Comparison of ENCODE assay signal across 34 mouse cellular contexts in the genomic region with DNA sequence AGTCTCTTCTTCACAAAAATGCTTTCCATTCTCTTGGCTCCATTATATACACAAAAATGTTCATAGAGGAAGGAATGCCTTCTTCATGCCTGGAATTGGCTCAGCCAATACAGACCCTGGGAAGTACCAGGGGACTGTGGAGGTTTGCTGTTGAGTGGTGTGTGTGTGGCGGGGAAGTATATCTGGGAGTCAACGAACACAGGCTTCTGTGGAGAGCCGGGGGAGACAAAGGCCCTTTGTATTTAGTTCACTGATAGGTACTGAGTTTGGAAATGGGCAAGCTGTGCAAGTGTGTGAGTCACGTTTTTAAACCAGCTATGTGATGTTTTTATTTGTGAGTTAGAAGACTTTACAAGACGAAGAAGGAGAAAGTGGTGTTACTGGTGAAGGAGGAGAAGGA.
DNase-seq lines count a peak whose midpoint lies in the region; ATAC-seq lines count a peak whose summit lies in the region.
"Had no signal": no experiment of that assay in that cellular context is flagged by ENCODE, and none has a peak within 500 bp of the region (broad histone marks: within the 10 kb centered on the region; RNA-seq: fewer than 3 reads in every experiment).

No protein-coding gene starts in this region.

- H3K4me3 ChIP-seq in hindbrain, embryonic 14.5 days (replicated peaks; ENCODE audit: low read length) = no peak overlapping the region
- H3K4me3 ChIP-seq in hindbrain, embryonic 16.5 days (ENCODE audit: low read length) = no peak overlapping the region
- H3K4me3 ChIP-seq in lung, embryonic 16.5 days (ENCODE audit: low read length) = no peak overlapping the region
- H3K4me3 ChIP-seq: erythroblast, embryonic 14.5 days; forebrain, embryonic 12.5 days; heart, embryonic 10.5 days; heart, embryonic 15.5 days; intestine, embryonic 15.5 days; limb, embryonic 13.5 days; midbrain, embryonic 12.5 days; myocyte; neural tube, embryonic 12.5 days; stomach, embryonic 15.5 days had no signal

- ATAC-seq in hindbrain, embryonic 14.5 days (ENCODE audit: low FRiP score) = no peak
- no peak for ATAC-seq in hindbrain, embryonic 16.5 days
- ATAC-seq in lung, embryonic 16.5 days (ENCODE audit: low read depth) = peak; percentile 70; the same call in 1 of the 2 replicates
- ATAC-seq: forebrain, postnatal 0 days; hindbrain, postnatal 0 days; intestine, embryonic 15.5 days; Patski had no signal

- no peaks in the 10 kb centered on the region for H3K27me3 ChIP-seq in hindbrain, embryonic 14.5 days (ENCODE audit: control insufficient read depth, insufficient read depth, low read length)
- H3K27me3 ChIP-seq in hindbrain, embryonic 16.5 days (replicated peaks; ENCODE audit: control insufficient read depth, insufficient read depth, low read length) = no peaks in the 10 kb centered on the region
- H3K27me3 ChIP-seq in lung, embryonic 16.5 days (ENCODE audit: control insufficient read depth, insufficient read depth, low read depth, low read length) = no peaks in the 10 kb centered on the region
- H3K27me3 ChIP-seq: CH12.LX; forebrain, embryonic 12.5 days; heart, embryonic 15.5 days; intestine, embryonic 15.5 days; limb, embryonic 13.5 days; midbrain, embryonic 12.5 days; neural tube, embryonic 12.5 days; Patski; stomach, embryonic 15.5 days had no signal

- 0 out of 2 replicates have a peak overlapping the region, but pooled peaks have one; percentile 38 for H3K27ac ChIP-seq in hindbrain, embryonic 14.5 days
- no peak overlapping the region for H3K27ac ChIP-seq in hindbrain, embryonic 16.5 days (ENCODE audit: low read depth, low read length)
- H3K27ac ChIP-seq in lung, embryonic 16.5 days (ENCODE audit: low read length) = peak overlapping the region; percentile 29; the same call in 1 of the 2 replicates
- H3K27ac ChIP-seq: forebrain, embryonic 12.5 days; heart, embryonic 10.5 days; heart, embryonic 15.5 days; hindbrain, postnatal 0 days; intestine, embryonic 15.5 days; limb, embryonic 13.5 days; midbrain, embryonic 12.5 days; neural tube, embryonic 12.5 days; stomach, embryonic 15.5 days had no signal

- no peaks in the 10 kb centered on the region for H3K36me3 ChIP-seq in hindbrain, embryonic 14.5 days (replicated peaks; ENCODE audit: control insufficient read depth, insufficient read depth)
- no peaks in the 10 kb centered on the region for H3K36me3 ChIP-seq in hindbrain, embryonic 16.5 days (ENCODE audit: control insufficient read depth, insufficient read depth, low read length)
- no peaks in the 10 kb centered on the region for H3K36me3 ChIP-seq in lung, embryonic 16.5 days (ENCODE audit: control insufficient read depth, insufficient read depth, low read length)
- H3K36me3 ChIP-seq: forebrain, embryonic 12.5 days; heart, embryonic 10.5 days; heart, embryonic 15.5 days; intestine, embryonic 15.5 days; midbrain, embryonic 12.5 days; neural tube, embryonic 12.5 days; stomach, embryonic 15.5 days had no signal

- 52% methylated on average over 5 of the region's 5 CpGs for WGBS in hindbrain, embryonic 14.5 days
- 48% methylated on average over 5 of the region's 5 CpGs for WGBS in hindbrain, embryonic 16.5 days
- WGBS in lung, embryonic 16.5 days = 45% methylated on average over 5 of the region's 5 CpGs

- H3K9me3 ChIP-seq in hindbrain, embryonic 14.5 days (ENCODE audit: control insufficient read depth, low read length) = no peaks in the 10 kb centered on the region
- no peaks in the 10 kb centered on the region for H3K9me3 ChIP-seq in hindbrain, embryonic 16.5 days (ENCODE audit: control insufficient read depth, low read length)
- no peaks in the 10 kb centered on the region for H3K9me3 ChIP-seq in lung, embryonic 16.5 days (ENCODE audit: control insufficient read depth, low read length)
- H3K9me3 ChIP-seq: forebrain, embryonic 12.5 days; heart, embryonic 10.5 days; heart, embryonic 15.5 days; intestine, embryonic 15.5 days; limb, embryonic 13.5 days; midbrain, embryonic 12.5 days; neural tube, embryonic 12.5 days; stomach, embryonic 15.5 days had no signal

- no peak overlapping the region for H3K4me2 ChIP-seq in hindbrain, embryonic 14.5 days (replicated peaks)
- no peak overlapping the region for H3K4me2 ChIP-seq in hindbrain, embryonic 16.5 days (ENCODE audit: low read length)
- no peak overlapping the region for H3K4me2 ChIP-seq in lung, embryonic 16.5 days (ENCODE audit: low read depth, low read length)
- H3K4me2 ChIP-seq: forebrain, embryonic 12.5 days; heart, embryonic 15.5 days; intestine, embryonic 15.5 days; limb, embryonic 13.5 days; liver, embryonic 11.5 days; midbrain, embryonic 12.5 days; neural tube, embryonic 12.5 days; stomach, embryonic 15.5 days had no signal

- DNase-seq in hindbrain, embryonic 14.5 days (ENCODE audit: low spot score) = no peak
- DNase-seq in lung, adult 18-20 months = no peak
- DNase-seq in NIH3T3 (ENCODE audit: low read depth) = peak; percentile 63
- peak; percentile 46 for DNase-seq in fibroblast of lung, adult 2 months (ENCODE audit: low read depth)
- no peak for DNase-seq in right cerebral cortex, postnatal 36 days (ENCODE audit: low spot score in 2 of 2)
- DNase-seq: adrenal gland, postnatal 10 days; cerebellum, adult 11 months; cerebellum, adult 9-10 months; cerebellum, postnatal 36 days; embryo, embryonic 11 days; forebrain, postnatal 0 days; gastrocnemius, postnatal 10 days; kidney, adult 2 months; kidney, postnatal 4 days; lung, postnatal 36 days; right cerebral cortex, postnatal 14 days; thymus, adult 18-20 months; thymus, postnatal 25 days had no signal

- no peak overlapping the region for H3K9ac ChIP-seq in hindbrain, embryonic 14.5 days
- no peak overlapping the region for H3K9ac ChIP-seq in hindbrain, embryonic 16.5 days (ENCODE audit: low read depth, low read length)
- no peak overlapping the region for H3K9ac ChIP-seq in lung, embryonic 16.5 days (ENCODE audit: low read length)
- H3K9ac ChIP-seq: forebrain, embryonic 12.5 days; forebrain, postnatal 0 days; heart, embryonic 15.5 days; intestine, embryonic 15.5 days; limb, embryonic 13.5 days; midbrain, embryonic 12.5 days; neural tube, embryonic 12.5 days; stomach, embryonic 15.5 days had no signal

- H3K4me1 ChIP-seq in hindbrain, embryonic 14.5 days (replicated peaks; ENCODE audit: control insufficient read depth, insufficient read depth, low read length) = peaks cover 13% of the 10 kb centered on the region
- H3K4me1 ChIP-seq in hindbrain, embryonic 16.5 days (ENCODE audit: control insufficient read depth, insufficient read depth, low read depth, low read length) = peaks cover 4% of the 10 kb centered on the region
- peaks cover 13% of the 10 kb centered on the region; the same call in 1 of the 2 replicates for H3K4me1 ChIP-seq in lung, embryonic 16.5 days (replicated peaks; ENCODE audit: control insufficient read depth, insufficient read depth, low read length)
- H3K4me1 ChIP-seq: heart, embryonic 15.5 days; intestine, embryonic 15.5 days; stomach, embryonic 15.5 days had no signal

Comparison
In these comparisons a context has a peak if more than half of its experiments do, and no peak if none do; other contexts are left out.
1. DNase-seq: peak in NIH3T3 (single experiment) and fibroblast of lung, adult 2 months (single experiment); none in hindbrain, embryonic 14.5 days (single experiment), lung, adult 18-20 months (0 of 2) and right cerebral cortex, postnatal 36 days (0 of 2).